Mouse (Mus musculus): ENCODE measurements around the gene Yars.

DNA sequence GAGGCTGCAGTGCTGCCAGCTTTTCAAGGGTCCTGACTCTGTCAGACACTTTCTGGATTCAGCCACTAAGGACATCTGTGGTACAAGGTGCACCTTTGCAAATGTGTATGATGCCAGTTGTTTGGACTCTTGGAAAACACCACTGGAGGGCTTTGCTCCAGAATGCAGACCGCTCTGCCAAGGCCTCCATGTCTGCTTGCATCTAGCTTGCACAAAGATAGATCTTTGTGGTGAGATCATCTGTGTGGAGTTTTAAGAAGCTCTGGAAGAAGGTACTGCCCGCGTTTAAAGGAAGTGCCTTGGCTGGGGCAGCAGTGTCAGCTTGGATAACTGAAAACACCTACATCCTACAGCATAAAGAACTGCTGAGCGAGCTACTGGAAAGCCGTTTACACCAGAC is 46.1 kb upstream of the Yars start:
- TF ChIP-seq EP300 (IDR thresholded peaks at IDR 0.05; ENCODE audit: low read depth in 1 of 2, low read length in 2 of 2) = no peak
- TF ChIP-seq POLR2AphosphoS2 (IDR thresholded peaks at IDR 0.05; ENCODE audit: low read length) = no peak
- no peak for TF ChIP-seq GATA1 (IDR thresholded peaks at IDR 0.05; ENCODE audit: low read depth, low read length)
- no peak for TF ChIP-seq MAX (IDR thresholded peaks at IDR 0.05; ENCODE audit: low read length)
- no peak for TF ChIP-seq POLR2A (IDR thresholded peaks at IDR 0.05; ENCODE audit: control insufficient read depth in 1 of 2, insufficient read depth in 1 of 2, low read depth in 1 of 2, low read length in 2 of 2, poor library complexity in 1 of 2)
- no peak for TF ChIP-seq BHLHE40 (IDR thresholded peaks at IDR 0.05; ENCODE audit: borderline replicate concordance, low read depth, low read length)
- TF ChIP-seq TCF12 (IDR thresholded peaks at IDR 0.05; ENCODE audit: low read depth, low read length) = no peak
- TF ChIP-seq MAZ (IDR thresholded peaks at IDR 0.05; ENCODE audit: low read depth, low read length) = no peak
- TF ChIP-seq USF1 (IDR thresholded peaks at IDR 0.05; ENCODE audit: low read depth, low read length) = no peak

All from MEL (cell line).